Mouse (Mus musculus) splenic B cell, adult 2 months (primary cell): ENCODE results near the gene Rnf167.

ENCODE experiments used
- DNase-seq: peaks from one replicate; pipeline ENCODE4 v3.0.0-alpha.2; 2011; ENCODE audit warnings: low read depth, low spot score
- H3K27me3 ChIP-seq: 2 replicates; pipeline ENCODE4 v1.6.1; 2012; ENCODE audit warnings: mild to moderate bottlenecking, low read length, moderate library complexity, mixed read lengths; ENCODE audit not compliant: control insufficient read depth, poor library complexity, insufficient read depth, severe bottlenecking
- H3K36me3 ChIP-seq: 2 replicates; pipeline ENCODE4 v1.6.1; 2012; ENCODE audit warnings: mild to moderate bottlenecking, low read length, moderate library complexity, mixed read lengths; ENCODE audit not compliant: control insufficient read depth, poor library complexity, insufficient read depth, severe bottlenecking

The Rnf167 gene

DNA sequence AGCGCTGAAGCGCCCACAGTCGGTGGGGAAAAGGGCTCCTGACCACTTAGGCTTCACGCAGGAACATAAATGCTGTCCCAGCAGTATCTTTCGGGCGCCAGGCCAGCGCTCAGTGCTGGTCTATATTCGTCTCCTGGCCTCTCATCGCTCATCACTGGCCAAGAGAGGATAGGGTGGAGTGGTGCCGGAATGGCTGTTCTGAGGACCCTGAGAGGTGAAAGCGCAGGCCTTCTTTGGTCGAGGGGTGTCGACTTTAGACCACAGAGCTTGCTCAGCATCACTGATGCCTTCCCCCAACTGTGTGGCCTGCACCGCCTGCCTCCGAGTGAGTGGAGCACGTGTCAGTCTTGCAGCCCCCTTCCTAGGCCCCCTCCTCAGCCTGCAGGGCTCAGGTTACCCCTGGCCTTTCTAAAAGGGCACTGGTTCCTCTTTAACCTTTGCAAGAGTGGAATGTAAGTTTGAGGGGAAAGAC lies 9.5 kb downstream of the Rnf167 start:
- H3K27me3 ChIP-seq: no peaks in the 10 kb centered on the region
- H3K36me3 ChIP-seq: peaks cover 10% of the 10 kb centered on the region
- DNase-seq: no peak

DNA sequence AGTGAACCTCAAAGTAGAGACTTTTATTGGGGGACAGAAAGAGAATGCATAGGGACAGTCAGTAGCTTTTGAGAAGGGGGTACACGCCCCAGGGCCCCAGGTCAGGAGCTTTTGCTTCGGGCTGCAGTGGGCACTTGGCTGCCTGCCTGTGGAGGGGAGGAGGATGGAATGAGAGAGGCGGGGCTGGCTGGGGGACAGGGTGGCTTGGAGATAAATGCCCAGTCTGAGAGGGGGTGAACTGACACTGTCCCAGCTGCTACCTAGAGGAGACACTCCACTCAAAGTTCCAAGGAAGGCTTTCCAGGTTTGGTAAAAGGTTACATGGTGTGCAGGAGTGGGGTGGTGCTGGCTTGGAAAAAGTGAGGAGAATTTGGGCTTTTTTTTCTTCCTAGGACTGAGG lies 9.9 kb downstream of the Rnf167 start, which contains the start of gene Eno3:
Gene Eno3, plus strand, starts transcription at position 239 of the 400 bp plus-strand sequence.
- H3K36me3 ChIP-seq: peaks cover 8% of the 10 kb centered on the region
- no peak for DNase-seq
- H3K27me3 ChIP-seq: no peaks in the 10 kb centered on the region

DNA sequence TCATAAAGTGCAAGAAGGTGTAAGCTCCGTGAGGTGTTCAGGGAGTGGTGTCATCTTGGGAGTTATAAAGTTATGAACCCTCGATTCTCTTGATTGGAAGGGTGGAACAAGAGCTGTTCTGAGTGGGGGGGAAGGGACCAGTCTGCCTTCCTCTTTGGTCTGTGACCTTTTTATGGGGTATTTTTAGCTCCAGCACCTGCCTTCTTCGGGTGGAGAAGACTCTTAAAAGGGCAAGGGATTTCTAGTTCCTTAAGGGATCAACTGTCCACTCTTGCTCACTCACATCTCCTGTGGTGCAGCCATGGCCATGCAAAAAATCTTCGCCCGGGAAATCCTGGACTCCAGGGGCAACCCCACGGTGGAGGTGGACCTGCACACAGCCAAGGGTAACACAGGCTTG lies 10.5 kb downstream of the Rnf167 start:
- peaks cover 4% of the 10 kb centered on the region for H3K36me3 ChIP-seq
- H3K27me3 ChIP-seq: no peaks in the 10 kb centered on the region
- no peak for DNase-seq

DNA sequence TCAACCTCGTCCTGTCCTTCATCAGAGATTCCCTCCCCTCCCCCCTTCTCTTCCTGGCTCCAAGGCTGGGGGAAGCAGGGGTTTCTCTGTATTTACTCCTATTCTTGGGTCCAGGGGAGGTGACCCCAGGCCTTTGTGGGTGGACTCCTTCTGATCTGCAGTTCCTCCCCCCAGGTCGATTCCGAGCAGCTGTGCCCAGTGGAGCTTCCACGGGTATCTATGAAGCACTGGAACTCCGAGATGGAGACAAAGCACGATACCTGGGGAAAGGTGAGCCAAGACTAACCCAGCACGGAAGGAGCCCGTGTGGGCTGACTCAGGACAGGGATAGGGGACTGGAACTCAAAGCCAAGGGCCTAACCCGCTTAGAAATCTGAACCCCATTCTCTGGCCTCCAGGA lies 11.0 kb downstream of the Rnf167 start:
- no peaks in the 10 kb centered on the region for H3K27me3 ChIP-seq
- no peak for DNase-seq
- H3K36me3 ChIP-seq: peaks cover under 1% of the 10 kb centered on the region

DNA sequence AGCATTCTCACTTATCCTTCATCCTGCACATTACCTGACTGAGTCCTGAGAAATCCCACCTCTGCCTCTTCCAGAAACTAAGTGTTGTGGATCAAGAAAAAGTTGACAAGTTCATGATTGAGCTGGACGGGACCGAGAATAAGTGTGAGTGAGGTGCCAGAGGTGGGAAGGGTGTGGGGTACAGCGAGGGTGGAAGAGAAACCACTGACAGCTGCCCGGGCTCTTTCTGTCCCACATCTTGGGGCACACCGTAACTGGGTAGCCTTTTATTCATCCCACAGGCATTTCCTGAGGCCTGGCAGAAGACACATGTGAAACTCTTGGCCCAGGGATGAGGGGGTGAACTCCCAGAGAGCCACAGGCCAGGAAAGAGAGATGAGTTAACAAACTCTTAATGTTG lies 11.5 kb downstream of the Rnf167 start:
- Histone ChIP-seq H3K27me3 (no peaks in the 10 kb centered on the region), H3K36me3 (no peaks in the 10 kb centered on the region; the same call in 1 of the 2 replicates)
- DNase-seq: no peak

DNA sequence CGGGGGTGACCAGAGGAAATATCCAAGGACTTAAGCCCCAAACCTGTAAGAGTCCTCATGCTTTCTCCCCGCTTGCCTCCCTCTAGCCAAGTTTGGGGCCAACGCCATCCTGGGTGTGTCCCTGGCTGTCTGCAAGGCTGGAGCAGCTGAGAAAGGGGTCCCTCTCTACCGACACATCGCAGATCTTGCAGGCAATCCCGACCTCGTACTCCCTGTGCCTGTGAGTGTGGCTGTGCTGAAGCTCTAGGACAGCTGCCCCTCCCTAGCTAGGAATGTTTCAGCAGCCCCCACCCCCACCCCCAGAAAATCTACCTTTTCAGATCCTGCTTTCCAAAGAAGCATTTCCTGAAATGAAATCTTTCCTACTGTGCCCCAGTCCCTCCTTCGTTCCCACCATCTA lies 11.9 kb downstream of the Rnf167 start:
- no peak for DNase-seq
- H3K27me3 ChIP-seq: no peaks in the 10 kb centered on the region
- no peaks in the 10 kb centered on the region; the same call in none of the 2 replicates for H3K36me3 ChIP-seq

DNA sequence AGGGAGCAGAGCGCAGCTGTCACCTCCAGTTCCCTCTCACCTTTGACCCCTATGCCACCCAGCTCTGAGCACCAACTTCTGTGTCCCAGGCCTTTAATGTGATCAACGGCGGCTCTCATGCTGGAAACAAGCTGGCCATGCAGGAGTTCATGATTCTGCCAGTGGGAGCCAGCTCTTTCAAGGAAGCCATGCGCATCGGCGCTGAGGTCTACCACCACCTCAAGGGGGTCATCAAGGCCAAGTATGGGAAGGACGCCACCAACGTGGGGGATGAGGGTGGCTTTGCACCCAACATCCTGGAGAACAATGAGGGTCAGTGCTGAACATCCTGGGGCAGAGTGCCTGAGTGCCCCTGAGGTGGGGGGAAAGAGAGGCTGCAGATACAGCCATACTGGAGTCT lies 13.5 kb downstream of the Rnf167 start:
- H3K27me3 ChIP-seq: no peaks in the 10 kb centered on the region
- H3K36me3 ChIP-seq: peaks cover 4% of the 10 kb centered on the region
- DNase-seq: no peak

DNA sequence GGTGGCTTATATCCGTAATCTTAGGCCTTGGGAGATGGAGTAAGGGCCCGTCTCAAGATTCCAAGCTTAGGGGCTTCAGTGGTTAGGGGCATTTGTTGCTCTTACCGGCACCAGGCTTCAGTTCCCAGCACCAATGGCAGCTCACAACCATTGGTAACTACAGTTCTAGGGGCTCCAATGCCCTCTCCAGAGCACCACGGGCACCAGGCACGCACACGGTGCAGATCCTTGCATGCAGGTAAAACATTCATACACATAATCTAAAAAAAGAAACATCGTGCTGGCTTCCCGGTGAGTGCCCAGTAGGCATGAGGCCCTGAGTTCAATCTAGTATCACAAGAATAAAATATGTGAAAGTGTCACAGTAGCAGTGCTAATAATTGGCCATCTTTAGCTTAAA lies 16.1 kb downstream of the Rnf167 start:
- no peak for DNase-seq
- Histone ChIP-seq H3K36me3 (peaks cover 4% of the 10 kb centered on the region), H3K27me3 (no peaks in the 10 kb centered on the region)

DNA sequence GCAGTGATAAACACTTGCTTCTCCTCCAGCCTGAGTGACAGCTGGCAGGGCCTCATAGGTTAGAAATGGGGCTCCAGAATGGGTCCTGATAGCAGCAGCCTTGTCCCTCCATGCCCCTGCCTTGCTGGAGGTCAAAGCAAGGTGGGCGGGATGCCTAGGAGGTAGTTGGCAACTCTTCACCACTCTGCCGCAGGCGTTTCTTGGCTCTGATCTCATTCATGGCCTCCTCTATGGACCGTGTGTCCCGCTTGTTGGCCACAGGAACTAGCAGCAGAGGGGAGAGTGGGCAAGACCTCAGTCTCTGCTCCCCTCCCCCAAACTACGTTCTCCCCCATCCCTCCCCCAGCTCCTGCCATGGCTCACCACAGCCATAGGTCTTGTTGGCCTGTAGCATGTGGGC lies 16.9 kb downstream of the Rnf167 start:
- no peak for DNase-seq
- Histone ChIP-seq H3K36me3 (peaks cover 4% of the 10 kb centered on the region), H3K27me3 (no peaks in the 10 kb centered on the region)

DNA sequence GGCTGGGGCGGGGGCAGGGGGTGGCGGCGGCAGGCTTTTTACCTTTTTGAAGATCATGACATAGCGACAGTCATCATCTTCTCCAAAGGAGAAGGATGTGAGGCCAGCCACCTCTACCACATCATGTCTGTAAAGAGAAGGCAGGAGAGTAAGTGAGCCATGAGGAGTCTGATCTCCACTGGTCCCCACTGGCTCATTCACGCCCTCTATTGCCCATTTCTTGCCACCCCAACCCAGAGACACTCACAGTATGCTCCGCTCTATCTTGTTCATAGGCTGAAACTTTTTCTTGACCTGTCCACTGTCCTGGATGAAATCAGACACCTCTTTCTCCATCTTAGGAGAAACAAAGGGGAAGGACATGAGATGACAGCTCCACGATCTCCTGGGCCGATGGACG lies 17.7 kb downstream of the Rnf167 start:
- Histone ChIP-seq H3K27me3 (no peaks in the 10 kb centered on the region), H3K36me3 (peaks cover 4% of the 10 kb centered on the region)
- DNase-seq: no peak

DNA sequence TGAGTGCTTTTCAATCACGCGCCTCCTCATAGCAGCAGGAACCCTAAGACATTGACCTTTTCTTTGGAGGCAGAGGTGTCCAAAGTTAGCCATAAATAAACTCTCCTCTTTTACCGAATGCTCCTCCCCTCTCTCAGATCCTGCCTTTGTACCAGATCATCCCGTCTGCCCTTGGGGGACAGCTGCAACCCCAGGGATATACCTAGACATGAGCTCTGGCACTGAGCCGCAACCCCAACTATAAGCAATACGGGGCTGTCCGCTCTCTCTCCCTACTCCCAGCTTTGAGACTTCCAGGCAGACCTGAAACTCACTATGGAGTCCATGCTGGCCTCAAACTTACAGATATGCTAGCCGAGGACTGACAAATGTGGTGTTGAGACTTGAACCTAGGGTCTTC lies 19.7 kb downstream of the Rnf167 start:
- DNase-seq: no peak
- Histone ChIP-seq H3K36me3 (peaks cover 4% of the 10 kb centered on the region), H3K27me3 (no peaks in the 10 kb centered on the region)

DNA sequence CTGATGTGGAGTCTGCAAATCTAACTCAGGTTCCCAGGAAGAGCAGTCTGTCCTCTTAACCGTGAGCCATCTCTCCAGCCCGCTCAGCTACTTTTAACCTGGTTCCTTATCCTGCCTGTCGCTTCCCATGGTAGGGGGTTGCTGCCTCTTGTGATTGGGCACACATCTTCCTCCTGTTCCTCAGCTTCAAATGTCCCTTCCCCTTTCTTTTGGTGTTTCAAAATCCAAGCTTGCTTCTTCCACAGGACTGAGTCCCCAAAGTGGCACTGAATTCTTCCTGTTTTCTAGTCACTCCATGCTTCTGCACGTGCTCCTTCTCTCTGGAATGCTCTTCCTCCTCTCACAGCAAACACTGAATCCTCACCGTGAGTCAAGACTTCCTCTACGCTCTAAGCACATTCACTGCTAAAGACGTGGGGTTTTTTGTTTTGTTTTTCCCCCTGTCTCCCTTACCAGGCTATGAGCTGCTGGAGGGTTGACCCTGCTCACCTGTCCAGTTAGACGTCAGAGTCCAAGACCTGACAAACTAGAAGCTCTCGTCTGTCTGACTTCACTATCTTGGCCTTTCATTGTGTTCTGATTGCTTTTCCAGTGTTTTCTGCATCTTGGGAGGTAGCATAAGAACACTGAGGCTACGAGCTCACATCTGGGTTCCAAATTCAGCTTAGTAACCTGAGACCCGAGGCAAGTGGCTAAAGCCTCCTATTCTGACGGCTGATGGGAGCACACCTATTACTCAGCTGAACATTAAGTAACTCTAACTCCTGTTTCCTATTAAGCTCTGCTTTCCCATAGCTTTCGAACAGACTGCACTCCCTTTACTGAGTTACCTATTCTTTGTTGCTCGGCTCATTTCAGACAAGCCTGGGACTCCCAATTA lies 20.5 kb downstream of the Rnf167 start:
- peaks cover 4% of the 10 kb centered on the region for H3K36me3 ChIP-seq
- no peak for DNase-seq
- no peaks in the 10 kb centered on the region for H3K27me3 ChIP-seq

DNA sequence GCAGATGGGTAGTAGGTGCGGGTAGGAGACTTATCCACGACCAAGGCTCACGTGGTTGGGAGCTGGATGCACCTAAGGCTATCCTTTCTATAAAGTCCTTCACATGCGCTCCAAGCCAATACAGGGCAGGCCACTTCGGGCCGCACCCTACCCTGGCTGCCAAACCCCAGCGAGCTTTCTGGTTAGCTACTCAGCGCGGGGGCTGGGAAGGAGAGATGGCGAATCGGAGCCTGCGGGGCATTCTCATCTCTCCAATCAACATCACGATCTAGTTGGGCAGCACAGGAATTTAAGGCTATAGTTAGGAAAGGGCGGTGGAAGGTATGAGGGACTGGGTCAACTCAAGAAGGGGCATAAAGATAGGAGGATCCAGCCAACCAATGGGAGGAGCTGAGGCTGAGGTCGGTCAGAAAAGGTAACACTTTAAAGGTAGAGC lies 21.3 kb downstream of the Rnf167 start:
- no peak for DNase-seq
- Histone ChIP-seq H3K27me3 (no peaks in the 10 kb centered on the region), H3K36me3 (peaks cover 4% of the 10 kb centered on the region)

DNA sequence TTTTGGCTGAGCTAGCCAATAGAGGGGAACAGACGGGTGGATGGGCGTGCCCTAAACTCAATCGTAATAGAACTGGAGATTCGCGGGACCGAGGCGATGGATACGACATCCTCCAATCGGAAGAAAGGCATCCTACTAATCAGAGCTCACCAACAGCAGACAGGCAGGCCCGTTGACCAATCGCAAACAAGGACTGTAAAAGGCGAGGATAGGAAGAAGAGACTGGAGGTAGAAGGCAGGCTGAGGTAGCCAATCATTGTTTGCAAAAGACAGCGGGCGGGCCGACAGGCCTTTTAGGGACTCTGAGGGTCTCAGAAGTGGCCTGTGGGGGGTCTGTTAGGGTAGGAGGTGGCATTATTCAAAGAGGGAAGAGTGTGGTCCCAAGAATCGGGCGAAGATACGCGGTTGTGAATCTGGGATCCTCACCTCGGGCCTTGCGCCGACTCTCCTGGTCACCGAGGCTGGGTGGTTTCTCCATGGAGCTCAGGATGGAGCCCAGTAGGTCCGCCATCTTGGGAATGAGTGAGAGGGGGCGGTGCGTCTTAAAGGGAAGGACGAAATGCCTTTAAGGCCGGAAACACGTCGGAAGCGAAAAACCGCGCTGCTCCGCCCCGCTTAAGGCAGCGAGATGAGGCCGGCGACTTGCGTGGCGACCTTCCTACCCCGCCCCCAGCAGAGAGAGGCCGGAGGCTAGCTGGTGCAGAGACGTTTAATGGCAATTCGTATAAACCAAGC lies 21.9 kb downstream of the Rnf167 start, which contains the start of gene Spag7:
Gene Spag7, minus strand, starts transcription at position 646 of the 735 bp plus-strand sequence.
- Histone ChIP-seq H3K27me3 (no peaks in the 10 kb centered on the region), H3K36me3 (peaks cover 4% of the 10 kb centered on the region)
- peak; percentile 98 for DNase-seq
